Mouse (Mus musculus) heart, embryonic 14.5 days (tissue): ENCODE measurements around the gene Polh. TPM values are rescaled to one million over a fixed set of nuclear protein-coding genes. Genes with fewer than 3 reads are reported as not detected.
A peak's percentile ranks its signal among the peaks of the same experiment; 100 is the strongest.

Experiments
- ATAC-seq: fragments of 200-750 bp; cut with Nextera tagmentation; 2 replicates; pipeline ENCODE4 v1.8.0; 2017; ENCODE audit warnings: low read depth, moderate TSS enrichment; ENCODE audit not compliant: insufficient number of reproducible peaks, insufficient read depth, low FRiP score
- H3K27ac ChIP-seq, 2 experiments: fragments of 200-500 bp in 1 of 2; fragments of 300-500 bp in 1 of 2; sonication (generic) in 1 of 2; replicated peaks in 1 of 2; 2 replicates each; pipeline ENCODE4 v1.5.1; 2012 to 2014; ENCODE audit warnings: low read depth in 2 of 2, low read length in 2 of 2, control low read depth in 1 of 2, mild to moderate bottlenecking in 1 of 2, mixed read lengths in 1 of 2; ENCODE audit not compliant: control insufficient read depth in 1 of 2, insufficient read depth in 1 of 2
- H3K27me3 ChIP-seq: fragments of 300-500 bp; sonication (generic); 2 replicates; pipeline ENCODE4 v1.6.1; 2014; ENCODE audit warnings: mild to moderate bottlenecking, low read length, control low read depth; ENCODE audit not compliant: control insufficient read depth, insufficient read depth
- H3K36me3 ChIP-seq: fragments of 300-500 bp; sonication (generic); 2 replicates; pipeline ENCODE4 v1.6.1; 2014; ENCODE audit warnings: mild to moderate bottlenecking, control low read depth, low read length, mixed read lengths; ENCODE audit not compliant: control insufficient read depth, insufficient read depth
- H3K4me1 ChIP-seq, 2 experiments: fragments of 200-500 bp in 1 of 2; fragments of 300-500 bp in 1 of 2; sonication (generic) in 1 of 2; 2 replicates each; pipeline ENCODE4 v1.6.1; 2012 to 2014; ENCODE audit warnings: low read length in 2 of 2, control low read depth in 1 of 2, mixed read lengths in 1 of 2; ENCODE audit not compliant: control insufficient read depth in 2 of 2, insufficient read depth in 2 of 2
- H3K4me2 ChIP-seq: fragments of 300-500 bp; sonication (generic); 2 replicates; pipeline ENCODE4 v1.6.1; 2014; ENCODE audit warnings: mild to moderate bottlenecking, low read length
- H3K4me3 ChIP-seq, 2 experiments: fragments of 200-500 bp in 1 of 2; fragments of 300-500 bp in 1 of 2; sonication (generic) in 1 of 2; 2 replicates each; pipeline ENCODE4 v1.5.1; 2012 to 2014; ENCODE audit warnings: low read length in 2 of 2, mild to moderate bottlenecking in 2 of 2, control low read depth in 1 of 2, low read depth in 1 of 2, moderate library complexity in 1 of 2; ENCODE audit not compliant: control insufficient read depth in 1 of 2, insufficient read depth in 1 of 2
- H3K9ac ChIP-seq: fragments of 300-500 bp; sonication (generic); 2 replicates; pipeline ENCODE4 v1.6.1; 2014; ENCODE audit warnings: mild to moderate bottlenecking, low read length
- H3K9me3 ChIP-seq: fragments of 300-500 bp; sonication (generic); 2 replicates; pipeline ENCODE4 v1.6.1; 2016; ENCODE audit warnings: low read length, control low read depth; ENCODE audit not compliant: control insufficient read depth
- WGBS: fragments of 180-500 bp; shearing (Covaris S2); extraction: QIAGEN DNeasy Blood & Tissue Kit; methylation state at CpG from one replicate; pipeline ENCODE4 v1.1.7; 2014; 5-methylcytosine and 5-hydroxymethylcytosine counted together
- polyA plus RNA-seq: library from polyadenylated mRNA; unstranded; fragments of >200 nt; fragmentation: Nextera tagmentation; extraction: Ambion mirVana; gene quantifications from 2 replicates; pipeline ENCODE4 v1.2.1, GENCODE M21; 2014

The Polh gene
- polyA plus RNA-seq, 1 experiment from 2014 or later = 11.7 TPM

DNA sequence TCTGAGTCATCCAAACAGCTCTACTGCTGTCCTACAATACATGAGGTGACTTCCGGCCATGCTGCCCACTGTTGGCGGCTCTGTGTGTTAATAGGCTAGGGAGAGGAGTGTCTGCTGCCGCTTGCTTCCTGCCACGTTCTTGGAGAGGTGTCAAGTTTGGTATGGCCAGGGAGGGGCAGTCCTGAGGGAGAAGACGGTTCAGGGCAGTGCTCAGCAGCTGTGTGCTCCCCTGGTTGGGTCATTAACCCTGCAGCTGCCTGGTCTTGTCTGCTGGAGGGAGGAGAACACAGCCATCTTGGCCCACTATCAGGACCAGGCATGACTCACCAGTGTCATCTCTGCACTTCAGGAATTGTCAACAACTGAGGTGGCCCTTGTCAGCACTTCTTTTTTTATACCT lies 34.1 kb downstream of the Polh start:
- H3K9me3 ChIP-seq = no peaks in the 10 kb centered on the region
- H3K27ac ChIP-seq = no peak overlapping the region
- H3K27me3 ChIP-seq = no peaks in the 10 kb centered on the region
- 39% methylated on average over 5 of the region's 5 CpGs for WGBS
- peaks cover under 1 to 15% of the 10 kb centered on the region in 2 experiments for H3K4me1 ChIP-seq
- no peak overlapping the region for H3K9ac ChIP-seq
- no peak overlapping the region for H3K4me2 ChIP-seq
- H3K36me3 ChIP-seq = peaks cover 100% of the 10 kb centered on the region
- ATAC-seq = no peak
- no peak overlapping the region for H3K4me3 ChIP-seq

DNA sequence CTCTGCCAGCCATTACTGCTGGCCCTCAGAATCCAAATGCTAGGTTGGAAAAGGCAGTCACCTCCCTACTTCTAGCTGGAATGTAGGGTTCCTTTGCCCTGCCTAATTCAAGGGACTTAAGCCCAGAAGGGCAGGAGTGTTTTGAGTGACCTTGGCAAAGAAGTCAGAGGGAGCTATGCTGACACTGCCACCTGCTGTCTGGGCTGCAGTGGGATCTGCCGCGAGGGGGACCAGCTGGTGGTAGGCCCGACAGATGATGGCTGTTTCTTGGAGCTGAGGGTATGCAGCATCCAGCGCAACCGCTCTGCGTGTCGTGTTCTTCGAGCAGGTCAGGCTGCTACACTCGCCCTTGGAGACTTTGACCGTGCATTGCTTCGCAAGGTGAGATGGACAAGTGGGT lies 35.4 kb downstream of the Polh start:
- ATAC-seq = no peak
- H3K9me3 ChIP-seq = no peaks in the 10 kb centered on the region
- no peaks in the 10 kb centered on the region for H3K27me3 ChIP-seq
- no peak overlapping the region for H3K4me2 ChIP-seq
- WGBS = 82% methylated on average over 11 of the region's 11 CpGs
- peak overlapping the region; percentile 44; the same call in 1 of the 2 replicates for H3K9ac ChIP-seq
- H3K4me3 ChIP-seq = no peak overlapping the region
- H3K27ac ChIP-seq = peak overlapping the region in 1 of 2 experiments; percentile 33; a peak in 2 of 4 replicates
- H3K4me1 ChIP-seq = peaks cover 9 to 28% of the 10 kb centered on the region in 2 experiments
- H3K36me3 ChIP-seq = peaks cover 90% of the 10 kb centered on the region

DNA sequence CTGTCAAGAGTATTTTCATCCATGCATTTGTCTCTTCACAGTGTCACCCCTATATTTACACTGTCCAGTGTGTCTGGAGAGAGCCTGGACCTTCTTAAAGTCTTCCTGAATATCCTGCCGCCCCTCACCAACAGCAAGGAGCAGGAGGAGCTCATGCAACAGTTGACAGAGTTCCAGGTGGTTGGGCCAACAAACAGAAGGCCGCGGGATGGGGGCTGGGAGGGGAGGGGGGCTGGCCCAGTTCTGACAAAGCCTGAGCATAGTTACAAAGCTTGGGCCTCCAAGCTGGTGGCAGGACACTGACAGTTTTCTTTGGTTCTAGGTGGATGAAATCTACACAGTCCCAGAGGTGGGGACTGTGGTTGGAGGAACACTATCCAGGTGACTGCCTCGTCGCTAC lies 36.2 kb downstream of the Polh start:
- Histone ChIP-seq H3K4me2 (no peak overlapping the region), H3K4me3 (no peak overlapping the region), H3K27me3 (no peaks in the 10 kb centered on the region), H3K27ac (peak overlapping the region in 1 of 2 experiments; percentile 33; a peak in 2 of 4 replicates), H3K36me3 (peaks cover 83% of the 10 kb centered on the region), H3K9ac (peak overlapping the region; percentile 44; the same call in 1 of the 2 replicates), H3K9me3 (no peaks in the 10 kb centered on the region), H3K4me1 (peaks cover 13 to 34% of the 10 kb centered on the region in 2 experiments)
- 74% methylated on average over 5 of the region's 5 CpGs for WGBS
- no peak for ATAC-seq

DNA sequence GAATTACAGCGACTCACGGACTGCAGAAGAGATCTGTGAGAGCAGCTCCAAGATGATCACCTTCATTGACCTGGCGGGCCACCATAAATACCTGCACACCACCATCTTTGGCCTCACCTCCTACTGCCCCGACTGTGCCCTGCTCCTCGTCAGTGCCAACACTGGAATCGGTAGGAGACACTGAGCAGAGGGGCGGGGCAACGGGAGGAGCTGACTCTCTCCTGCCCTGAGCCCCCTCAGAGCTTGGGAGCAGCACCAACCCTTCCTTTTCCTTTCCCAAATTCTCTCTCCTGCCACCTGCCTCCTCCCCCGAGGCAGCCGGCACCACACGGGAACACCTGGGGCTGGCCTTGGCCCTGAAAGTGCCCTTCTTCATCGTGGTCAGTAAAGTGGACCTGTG lies 37.0 kb downstream of the Polh start:
- no peak overlapping the region for H3K4me3 ChIP-seq
- H3K27me3 ChIP-seq = no peaks in the 10 kb centered on the region
- ATAC-seq = no peak
- peaks cover 75% of the 10 kb centered on the region for H3K36me3 ChIP-seq
- H3K4me2 ChIP-seq = no peak overlapping the region
- H3K9me3 ChIP-seq = no peaks in the 10 kb centered on the region
- H3K9ac ChIP-seq = no peak overlapping the region
- WGBS = 85% methylated on average over 12 of the region's 12 CpGs
- no peak overlapping the region for H3K27ac ChIP-seq
- peaks cover 13 to 34% of the 10 kb centered on the region in 2 experiments for H3K4me1 ChIP-seq

GRCm38 (mm10) chr17:46164791-46165190 lies 37.7 kb downstream of the Polh start:
- Histone ChIP-seq H3K27ac (no peak overlapping the region), H3K9ac (no peak overlapping the region), H3K36me3 (peaks cover 68% of the 10 kb centered on the region), H3K4me2 (no peak overlapping the region), H3K4me3 (no peak overlapping the region), H3K27me3 (no peaks in the 10 kb centered on the region), H3K4me1 (peaks cover 13 to 34% of the 10 kb centered on the region in 2 experiments), H3K9me3 (no peaks in the 10 kb centered on the region)
- no peak for ATAC-seq
- WGBS = 93% methylated on average over 10 of the region's 10 CpGs

DNA sequence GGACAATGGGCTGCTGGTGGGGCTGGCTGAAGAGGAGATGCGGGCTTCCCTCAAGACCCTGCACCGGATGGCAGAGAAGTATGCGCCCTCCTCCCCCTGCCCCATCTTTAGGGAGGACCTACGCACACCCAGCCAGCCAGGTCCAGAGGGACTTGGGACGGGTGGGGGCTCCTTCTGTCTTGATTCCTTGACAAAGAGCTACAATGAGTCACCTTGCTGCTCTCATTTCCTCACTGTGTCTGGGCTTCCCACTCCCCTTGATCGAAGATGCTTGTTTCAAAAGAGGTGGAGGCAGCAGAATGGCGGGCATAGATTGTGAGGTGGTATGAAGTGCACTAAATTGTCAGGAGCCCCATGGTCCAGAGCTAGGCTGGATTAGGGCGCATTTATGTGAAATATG lies 38.1 kb downstream of the Polh start:
- peaks cover 63% of the 10 kb centered on the region for H3K36me3 ChIP-seq
- WGBS = 91% methylated on average over 8 of the region's 8 CpGs

GRCm38 (mm10) chr17:46162951-46163421 lies 39.5 kb downstream of the Polh start:
- WGBS = 64% methylated on average over 9 of the region's 9 CpGs

More for the DNA sequence above, 38.1 kb downstream of the Polh start:
- ATAC-seq = no peak
- Histone ChIP-seq H3K27me3 (no peaks in the 10 kb centered on the region), H3K4me3 (no peak overlapping the region), H3K4me2 (no peak overlapping the region), H3K9ac (no peak overlapping the region), H3K9me3 (no peaks in the 10 kb centered on the region), H3K4me1 (peaks cover 13 to 39% of the 10 kb centered on the region in 2 experiments), H3K27ac (no peak overlapping the region)

DNA sequence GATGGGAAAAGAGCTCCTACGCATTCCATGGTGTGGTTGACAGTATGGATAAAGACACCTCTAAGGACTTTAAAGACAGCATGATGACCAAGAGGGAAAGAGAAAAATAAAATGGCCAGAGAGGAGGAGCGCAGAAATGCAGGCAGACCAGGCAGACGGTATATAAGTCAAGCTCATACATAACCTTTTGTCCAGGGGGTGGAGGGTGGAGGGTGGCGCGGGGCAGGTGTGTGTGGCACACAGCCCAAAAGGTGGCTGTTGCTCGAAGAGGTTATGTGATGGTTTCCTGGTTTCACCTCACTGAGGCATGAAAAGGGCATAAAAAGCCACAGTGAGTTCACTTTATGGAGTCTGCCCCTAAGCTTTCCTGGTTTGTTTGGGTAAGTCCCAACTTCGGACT lies 39.9 kb downstream of the Polh start:
- H3K4me3 ChIP-seq = peak overlapping the region in 1 of 2 experiments; percentile 70; a peak in 1 of 4 replicates
- ATAC-seq = no peak
- peak overlapping the region; percentile 11 to 14; a peak in 1 of 4 replicates for H3K27ac ChIP-seq
- WGBS = 82% methylated on average over 7 of the region's 7 CpGs
- peak overlapping the region; percentile 76 for H3K4me2 ChIP-seq
- no peaks in the 10 kb centered on the region for H3K27me3 ChIP-seq
- H3K9me3 ChIP-seq = no peaks in the 10 kb centered on the region
- peaks cover 46% of the 10 kb centered on the region for H3K36me3 ChIP-seq
- peak overlapping the region; percentile 11; the same call in 1 of the 2 replicates for H3K9ac ChIP-seq
- H3K4me1 ChIP-seq = peaks cover 13 to 34% of the 10 kb centered on the region in 2 experiments

More at GRCm38 (mm10) chr17:46162951-46163421, 39.5 kb downstream of the Polh start:
- Histone ChIP-seq H3K4me1 (peaks cover 13 to 35% of the 10 kb centered on the region in 2 experiments), H3K27ac (peak overlapping the region; percentile 14 to 37; a peak in 2 of 4 replicates), H3K9ac (peak overlapping the region; percentile 11; the same call in 1 of the 2 replicates), H3K4me2 (peak overlapping the region; percentile 76), H3K36me3 (peaks cover 50% of the 10 kb centered on the region), H3K4me3 (no peak overlapping the region), H3K9me3 (no peaks in the 10 kb centered on the region), H3K27me3 (no peaks in the 10 kb centered on the region)
- no peak for ATAC-seq
